Mouse (Mus musculus): ENCODE results near the gene Pxk.

DNA sequence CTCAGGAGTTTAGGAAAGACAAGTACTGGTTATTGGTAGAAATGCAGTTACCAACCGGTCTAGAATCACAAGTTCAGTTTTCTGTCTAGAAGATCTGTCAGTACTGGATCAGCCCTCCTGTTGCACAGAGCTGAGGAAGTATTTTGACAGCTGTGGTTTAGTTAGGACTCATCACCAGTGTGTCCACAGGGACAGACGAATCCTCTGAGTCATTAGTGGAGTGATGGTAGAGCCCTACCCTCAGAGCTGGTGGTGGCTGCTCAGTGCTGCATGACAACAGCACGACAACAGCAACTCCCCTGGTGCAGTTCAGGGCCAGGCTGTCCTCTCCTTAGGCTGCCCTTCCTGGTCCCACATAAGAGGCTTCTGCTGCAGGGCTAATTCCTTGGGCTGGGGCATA is 56.1 kb downstream of the Pxk start:
- TF ChIP-seq CTCF (conservative IDR thresholded peaks at IDR 0.05; ENCODE audit: low read length) (no peak), POU5F1 (IDR thresholded peaks at IDR 0.05; ENCODE audit: borderline replicate concordance, low read length) (no peak), NANOG (IDR thresholded peaks at IDR 0.05; ENCODE audit: borderline replicate concordance, low read length) (no peak)

All from E14TG2a.4 (cell line).